Mouse (Mus musculus) hematopoietic stem cell, adult 5-6 weeks (primary cell): Measurements from ENCODE around the gene Ppp6r3. TPM values are rescaled to one million over a fixed set of nuclear protein-coding genes. Genes with fewer than 3 reads are reported as not detected.

Experiments
- ATAC-seq, 2 experiments: fragments of 125-278 bp in 1 of 2; replicated peaks in 1 of 2; 2 replicates each; pipeline ENCODE4 v1.8.0; 2016 to 2017; ENCODE audit warnings: inconsistent platforms in 2 of 2, mild to moderate bottlenecking in 2 of 2, moderate number of reproducible peaks in 2 of 2, low read depth in 1 of 2, moderate TSS enrichment in 1 of 2; ENCODE audit not compliant: low FRiP score in 2 of 2, poor library complexity in 2 of 2, severe bottlenecking in 2 of 2, insufficient read depth in 1 of 2, low TSS enrichment in 1 of 2
- total RNA-seq: library from RNA; stranded (forward); fragments of 172-1452, 232-1000 nt; gene quantifications from 2 replicates; pipeline ENCODE4 v1.2.3, GENCODE M21; 2017

Gene Ppp6r3
- total RNA-seq, 1 experiment from 2014 or later = 119 TPM

DNA sequence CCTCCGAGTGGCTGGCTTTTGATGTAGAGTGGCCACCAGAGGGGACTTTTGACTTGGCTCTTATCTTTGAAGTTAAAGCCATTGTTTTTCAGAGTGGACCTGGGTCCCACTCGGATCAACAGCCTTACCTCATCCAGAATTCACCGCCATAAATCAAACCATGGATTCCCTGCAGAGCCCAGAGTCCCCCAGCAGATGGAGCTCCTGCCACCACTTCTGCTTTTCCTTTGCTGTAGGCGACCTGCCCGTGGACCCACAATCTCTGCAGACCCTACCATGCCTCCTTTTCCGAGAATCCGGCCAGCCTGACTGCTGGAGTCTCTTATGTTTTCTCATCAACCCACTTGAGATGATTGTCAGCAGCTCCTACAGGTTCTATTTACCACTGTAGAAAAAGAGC lies 5.8 kb upstream of the Ppp6r3 start:
- ATAC-seq = peak; percentile 65 to 78; a peak in 3 of 4 replicates

GRCm38 (mm10) chr19:3577911-3578290 lies 2.4 kb upstream of the Ppp6r3 start:
- no peak for ATAC-seq

DNA sequence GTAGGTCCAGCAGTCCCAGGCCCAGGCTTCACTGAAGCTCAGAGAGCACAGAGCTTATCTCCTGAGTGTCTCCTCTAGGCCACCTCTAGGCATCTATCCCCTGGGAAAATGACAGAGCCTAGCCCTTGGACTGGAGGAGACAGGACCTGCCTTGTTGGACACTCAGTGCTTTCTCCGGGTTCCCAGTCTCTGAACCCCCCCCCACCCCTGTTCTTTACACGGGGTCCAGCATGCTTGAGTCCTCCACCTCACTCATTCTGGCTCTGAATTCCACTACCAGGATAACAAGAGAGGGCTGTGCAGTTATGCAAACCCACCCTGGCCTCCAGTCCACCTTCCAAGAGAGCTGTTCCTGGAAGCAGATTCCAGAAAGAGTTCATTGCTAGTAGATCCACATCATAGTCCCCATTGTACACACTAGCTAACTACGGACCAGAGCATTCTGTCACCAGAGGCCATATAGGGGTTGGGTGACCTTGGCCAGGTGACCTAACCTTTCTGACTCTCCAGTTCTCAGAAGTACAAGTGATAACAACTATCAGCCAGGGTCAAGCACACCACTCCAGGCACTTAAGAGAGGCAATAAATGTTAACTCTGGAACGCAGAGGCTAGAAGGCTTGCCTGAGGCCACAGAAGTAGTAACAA lies 1.8 kb upstream of the Ppp6r3 start:
- ATAC-seq = no peak

GRCm38 (mm10) chr19:3576451-3577264 lies 1.1 kb upstream of the Ppp6r3 start:
- no peak for ATAC-seq

GRCm38 (mm10) chr19:3575276-3575631 lies 295 bp downstream of the Ppp6r3 start:
- no peak for ATAC-seq

DNA sequence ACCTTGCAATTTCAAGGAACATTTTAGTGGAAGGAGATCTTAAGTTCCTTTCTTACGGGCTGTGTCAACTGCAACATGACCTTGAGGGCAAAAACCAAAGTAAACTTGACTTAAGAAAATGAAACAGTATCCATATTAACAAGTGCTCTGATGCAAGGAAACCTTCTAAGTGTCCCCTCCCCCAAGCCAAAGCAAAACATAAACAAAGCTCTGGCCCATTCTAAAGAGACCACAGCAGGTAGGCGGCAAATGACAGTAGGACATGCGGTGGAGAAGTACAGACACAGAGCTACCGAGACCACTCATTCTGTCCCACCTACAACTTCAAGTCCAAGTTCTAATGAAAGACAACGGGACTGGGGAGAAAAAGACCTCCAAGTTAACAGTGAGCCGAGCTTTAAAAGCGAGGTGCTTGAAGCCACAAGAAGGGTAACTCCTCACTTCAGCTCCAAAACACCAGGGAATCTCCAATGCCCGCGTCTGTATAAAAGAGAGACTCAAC lies 905 bp downstream of the Ppp6r3 start:
- no peak for ATAC-seq

- no peak for ATAC-seq
Observed at GRCm38 (mm10) chr19:3564309-3564708, 11.2 kb downstream of the Ppp6r3 start.

- peak in 1 of 2 experiments; percentile 29; a peak in 1 of 4 replicates for ATAC-seq
Observed at GRCm38 (mm10) chr19:3562752-3563151, 12.8 kb downstream of the Ppp6r3 start.

GRCm38 (mm10) chr19:3562298-3562697 lies 13.3 kb downstream of the Ppp6r3 start:
- no peak for ATAC-seq

DNA sequence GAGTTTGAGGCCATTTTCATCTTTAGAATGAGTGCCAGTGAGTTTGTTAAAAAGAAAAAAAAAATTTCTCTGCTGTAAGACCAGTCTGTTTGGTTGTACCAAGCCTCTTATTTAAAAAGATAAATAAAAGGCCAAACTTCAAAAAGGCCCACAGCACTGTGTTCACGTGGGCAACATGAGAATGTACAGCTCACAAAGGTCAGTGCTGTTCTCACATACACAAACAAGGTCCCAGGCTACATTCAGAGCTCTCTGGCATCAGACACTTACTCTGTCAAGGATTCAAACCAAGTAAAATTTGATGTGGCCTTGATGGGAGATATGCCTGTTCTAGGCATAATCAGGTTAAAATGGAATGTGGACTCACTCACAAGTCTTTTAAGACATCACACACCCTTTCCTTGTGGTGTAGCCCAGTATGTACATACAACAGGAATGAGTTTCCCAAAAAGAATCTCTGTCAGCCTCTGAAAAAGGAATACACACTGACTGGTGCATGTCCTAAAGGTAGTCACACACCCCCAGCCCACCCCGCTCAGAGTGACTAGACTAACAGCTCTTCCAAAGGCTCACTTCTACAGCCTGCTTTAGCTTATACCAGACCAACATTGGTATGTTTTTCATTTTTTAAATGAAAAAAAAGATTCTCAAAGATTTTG lies 19.3 kb downstream of the Ppp6r3 start:
- no peak for ATAC-seq

GRCm38 (mm10) chr19:3554785-3555184 lies 20.8 kb downstream of the Ppp6r3 start:
- no peak for ATAC-seq

DNA sequence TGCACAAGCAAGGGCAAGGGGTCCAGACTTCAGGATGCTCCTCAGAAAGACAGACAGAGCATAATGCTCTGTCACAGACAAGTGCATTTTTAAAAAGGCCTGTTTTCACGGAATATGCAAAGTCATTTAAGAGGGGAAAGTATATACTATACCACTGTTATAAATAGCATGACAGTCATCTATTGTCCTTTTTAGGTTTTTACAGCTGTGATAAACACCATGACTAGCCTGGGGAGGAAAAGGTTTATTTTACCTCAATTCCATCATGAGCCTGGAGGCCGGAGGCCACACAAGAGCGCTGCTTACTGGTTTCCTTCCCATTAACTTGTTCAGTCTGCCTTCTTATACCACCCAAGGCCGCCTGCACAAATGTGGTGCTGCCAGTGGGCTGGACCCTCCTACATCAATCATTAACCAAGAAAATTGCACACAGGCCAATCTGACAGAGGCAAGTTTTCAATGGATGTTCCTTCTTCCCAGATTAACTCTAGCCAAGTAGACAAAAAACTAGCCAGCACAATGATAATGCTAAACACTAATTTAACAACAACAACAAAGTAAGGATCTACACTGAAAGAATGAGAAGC lies 23.9 kb downstream of the Ppp6r3 start:
- ATAC-seq = no peak

- no peak for ATAC-seq
Observed at GRCm38 (mm10) chr19:3550101-3550500, 25.4 kb downstream of the Ppp6r3 start.

- ATAC-seq = no peak
Observed at GRCm38 (mm10) chr19:3549263-3549662, 26.3 kb downstream of the Ppp6r3 start.

- no peak for ATAC-seq
Observed at GRCm38 (mm10) chr19:3548311-3548710, 27.2 kb downstream of the Ppp6r3 start.

- no peak for ATAC-seq
Observed at GRCm38 (mm10) chr19:3544995-3545394, 30.6 kb downstream of the Ppp6r3 start.

GRCm38 (mm10) chr19:3542591-3542990 lies 33.0 kb downstream of the Ppp6r3 start:
- ATAC-seq = no peak

DNA sequence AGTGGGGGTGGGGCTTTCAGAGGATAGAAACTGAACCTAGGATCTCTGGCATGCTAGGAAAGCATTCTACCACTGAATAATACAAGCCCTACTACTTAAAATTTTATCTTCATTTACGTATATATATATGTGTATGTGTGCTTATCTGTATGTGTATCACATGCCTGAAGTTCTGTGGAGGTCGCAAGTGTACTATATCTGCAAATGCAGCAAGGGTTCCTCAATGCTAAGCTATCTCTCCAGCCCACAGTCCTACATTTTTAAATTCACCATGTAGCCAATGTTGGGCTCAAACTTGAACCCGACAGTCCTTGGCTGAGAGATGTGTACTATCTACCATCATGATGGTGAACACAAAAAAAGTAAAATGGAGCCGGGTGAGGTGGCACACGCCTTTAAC lies 34.6 kb downstream of the Ppp6r3 start:
- no peak for ATAC-seq
